Mouse (Mus musculus): ENCODE results near the gene Gm614. TPM values are rescaled to one million over a fixed set of nuclear protein-coding genes. Genes with fewer than 3 reads are reported as not detected.
A peak's percentile ranks its signal among the peaks of the same experiment; 100 is the strongest.

Gm614 gene
- polyA plus RNA-seq, 1 experiment = not detected

DNA sequence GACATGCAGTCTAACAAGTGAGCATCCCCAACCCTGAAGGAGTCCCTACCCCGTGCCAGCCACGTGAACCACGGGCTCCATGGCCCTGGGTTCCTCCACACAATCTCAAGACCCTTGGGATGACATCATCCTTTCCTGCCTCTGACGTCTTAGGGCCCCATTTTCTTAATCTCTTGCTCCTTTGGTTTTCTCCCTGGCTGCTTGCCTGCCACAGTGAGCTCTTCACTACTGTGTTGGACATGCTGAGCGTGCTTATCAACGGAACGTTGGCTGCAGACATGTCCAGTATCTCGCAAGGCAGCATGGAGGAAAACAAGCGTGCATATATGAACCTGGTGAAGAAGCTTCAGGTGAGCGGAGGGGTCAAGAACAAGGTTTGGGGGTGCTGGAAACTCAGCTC is 26.3 kb upstream of the Gm614 start:
- no peak for DNase-seq
- Histone ChIP-seq H3K4me1 (ENCODE audit: control insufficient read depth, insufficient read depth, low read length) (no peaks in the 10 kb centered on the region), H3K27ac (ENCODE audit: insufficient read depth, low read length) (no peak overlapping the region), H3K4me3 (replicated peaks; ENCODE audit: insufficient read depth, low read depth, low read length) (no peak overlapping the region), H3K27me3 (ENCODE audit: control insufficient read depth, insufficient read depth, low read length) (no peaks in the 10 kb centered on the region)
- 83% methylated on average over 10 of the region's 10 CpGs for WGBS
- TF ChIP-seq POLR2A (IDR thresholded peaks at IDR 0.05; ENCODE audit: borderline replicate concordance, insufficient read depth, low read length) (no peak), CTCF (IDR thresholded peaks at IDR 0.05; ENCODE audit: borderline replicate concordance, insufficient read depth, low read depth, low read length) (no peak)

DNA sequence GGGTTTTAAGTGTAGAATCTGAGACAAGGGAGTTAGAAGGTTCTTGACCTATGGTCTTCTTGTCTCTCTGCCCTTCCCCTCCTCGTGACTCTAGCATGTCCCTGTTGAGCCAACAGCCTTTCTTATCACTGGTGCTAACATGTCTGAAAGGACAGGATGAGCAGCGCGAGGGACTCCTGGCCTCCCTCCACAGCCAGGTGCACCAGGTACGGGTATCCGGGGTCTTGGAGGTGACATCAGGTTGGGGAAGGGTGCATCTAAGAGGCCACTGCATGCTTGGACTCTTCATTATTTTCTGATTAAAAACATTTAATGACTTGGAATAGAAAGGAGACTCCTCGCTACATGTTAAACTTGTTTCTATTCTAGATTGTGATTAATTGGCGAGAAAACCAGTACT is 25.2 kb upstream of the Gm614 start:
- no peak for TF ChIP-seq POLR2A (IDR thresholded peaks at IDR 0.05; ENCODE audit: borderline replicate concordance, insufficient read depth, low read length)
- no peak for TF ChIP-seq CTCF (IDR thresholded peaks at IDR 0.05; ENCODE audit: borderline replicate concordance, insufficient read depth, low read depth, low read length)
- Histone ChIP-seq H3K27ac (ENCODE audit: insufficient read depth, low read length) (no peak overlapping the region), H3K4me3 (replicated peaks; ENCODE audit: insufficient read depth, low read depth, low read length) (no peak overlapping the region), H3K4me1 (ENCODE audit: control insufficient read depth, insufficient read depth, low read length) (no peaks in the 10 kb centered on the region), H3K27me3 (ENCODE audit: control insufficient read depth, insufficient read depth, low read length) (no peaks in the 10 kb centered on the region)
- no peak for DNase-seq
- WGBS = 95% methylated on average over 7 of the region's 7 CpGs

DNA sequence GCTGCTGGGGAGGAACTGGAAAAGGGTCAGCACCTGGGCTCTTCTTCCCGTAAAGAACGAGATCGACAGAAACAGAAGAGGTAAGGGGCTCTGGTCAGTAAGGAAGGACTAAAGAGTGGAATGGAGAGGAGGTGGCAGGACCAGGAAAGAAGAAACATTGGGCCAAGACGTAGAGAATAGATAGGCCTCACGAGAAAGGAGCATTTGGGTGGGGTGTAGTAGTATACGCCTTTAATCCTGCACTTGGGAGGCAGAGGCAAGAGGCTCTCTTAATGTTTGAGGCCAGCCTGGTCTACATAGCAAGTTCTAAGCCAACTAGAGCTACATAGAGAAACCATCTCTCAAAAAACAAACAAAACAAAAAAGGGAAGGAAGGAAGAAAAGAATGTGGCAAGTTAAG is 24.6 kb upstream of the Gm614 start:
- Histone ChIP-seq H3K27ac (ENCODE audit: insufficient read depth, low read length) (no peak overlapping the region), H3K27me3 (ENCODE audit: control insufficient read depth, insufficient read depth, low read length) (no peaks in the 10 kb centered on the region), H3K4me1 (ENCODE audit: control insufficient read depth, insufficient read depth, low read length) (no peaks in the 10 kb centered on the region), H3K4me3 (replicated peaks; ENCODE audit: insufficient read depth, low read depth, low read length) (no peak overlapping the region)
- TF ChIP-seq CTCF (IDR thresholded peaks at IDR 0.05; ENCODE audit: borderline replicate concordance, insufficient read depth, low read depth, low read length) = no peak
- TF ChIP-seq POLR2A (IDR thresholded peaks at IDR 0.05; ENCODE audit: borderline replicate concordance, insufficient read depth, low read length) = no peak
- WGBS = 93% methylated on average over 6 of the region's 6 CpGs
- DNase-seq = no peak

DNA sequence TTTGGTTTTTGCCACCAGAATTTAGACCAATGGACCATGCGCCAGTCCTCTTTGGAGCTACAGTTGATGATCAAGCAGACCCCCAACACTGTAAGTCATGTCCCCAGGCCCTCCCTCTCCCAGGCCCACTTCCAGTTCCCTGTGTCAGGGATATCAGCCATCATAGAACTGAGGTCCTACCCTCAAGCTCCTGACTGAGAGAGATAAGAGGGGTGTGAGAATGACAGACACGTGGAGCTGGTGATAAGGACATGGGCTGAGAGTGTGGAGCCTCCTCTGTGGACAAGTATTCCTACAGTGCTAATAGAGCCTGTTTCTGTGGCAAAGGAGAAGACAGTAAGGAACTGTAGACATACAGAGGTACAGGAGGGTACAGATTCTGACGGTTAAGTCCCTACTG is 23.8 kb upstream of the Gm614 start:
- H3K4me3 ChIP-seq (replicated peaks; ENCODE audit: insufficient read depth, low read depth, low read length) = no peak overlapping the region
- no peak overlapping the region for H3K27ac ChIP-seq (ENCODE audit: insufficient read depth, low read length)
- H3K4me1 ChIP-seq (ENCODE audit: control insufficient read depth, insufficient read depth, low read length) = no peaks in the 10 kb centered on the region
- TF ChIP-seq POLR2A (IDR thresholded peaks at IDR 0.05; ENCODE audit: borderline replicate concordance, insufficient read depth, low read length) = no peak
- no peak for TF ChIP-seq CTCF (IDR thresholded peaks at IDR 0.05; ENCODE audit: borderline replicate concordance, insufficient read depth, low read depth, low read length)
- WGBS = 86% methylated on average over 3 of the region's 3 CpGs
- no peaks in the 10 kb centered on the region for H3K27me3 ChIP-seq (ENCODE audit: control insufficient read depth, insufficient read depth, low read length)
- DNase-seq = no peak

DNA sequence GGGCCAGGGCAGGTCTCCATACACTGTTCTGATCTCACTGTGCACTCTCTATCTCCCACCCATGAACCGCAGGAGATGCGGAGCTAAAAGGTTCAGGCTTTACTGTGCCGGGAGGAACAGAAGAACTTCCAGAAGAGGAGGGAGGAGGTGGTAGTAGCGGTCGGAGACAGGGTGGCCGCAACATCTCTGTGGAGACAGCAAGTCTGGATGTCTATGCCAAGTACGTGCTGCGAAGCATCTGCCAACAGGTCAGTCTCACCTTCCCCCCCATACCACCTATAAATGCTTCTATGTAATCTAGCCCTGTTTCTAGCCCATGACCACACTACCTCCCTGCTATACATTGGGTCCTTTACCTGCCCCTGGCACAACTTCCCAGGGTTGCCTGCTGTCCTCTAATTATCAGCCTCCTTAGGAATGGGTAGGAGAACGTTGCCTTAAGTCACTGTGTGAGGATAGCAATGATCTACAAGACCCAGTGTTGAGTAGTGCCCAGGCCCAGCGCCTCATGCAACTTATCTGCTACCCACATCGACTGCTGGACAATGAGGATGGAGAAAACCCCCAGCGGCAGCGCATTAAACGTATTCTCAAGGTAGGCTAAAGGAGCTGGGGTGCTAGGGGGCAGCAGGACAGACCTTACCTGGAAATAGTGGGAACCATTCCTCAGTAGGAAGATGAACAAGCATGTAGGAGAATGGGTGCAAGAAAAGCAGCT is 22.3 kb upstream of the Gm614 start:
- no peak for DNase-seq
- H3K27me3 ChIP-seq (ENCODE audit: control insufficient read depth, insufficient read depth, low read length) = no peaks in the 10 kb centered on the region
- no peak overlapping the region for H3K27ac ChIP-seq (ENCODE audit: insufficient read depth, low read length)
- no peak for TF ChIP-seq POLR2A (IDR thresholded peaks at IDR 0.05; ENCODE audit: borderline replicate concordance, insufficient read depth, low read length)
- TF ChIP-seq CTCF (IDR thresholded peaks at IDR 0.05; ENCODE audit: borderline replicate concordance, insufficient read depth, low read depth, low read length) = no peak
- no peaks in the 10 kb centered on the region for H3K4me1 ChIP-seq (ENCODE audit: control insufficient read depth, insufficient read depth, low read length)
- H3K4me3 ChIP-seq (replicated peaks; ENCODE audit: insufficient read depth, low read depth, low read length) = no peak overlapping the region
- 89% methylated on average over 14 of the region's 14 CpGs for WGBS

DNA sequence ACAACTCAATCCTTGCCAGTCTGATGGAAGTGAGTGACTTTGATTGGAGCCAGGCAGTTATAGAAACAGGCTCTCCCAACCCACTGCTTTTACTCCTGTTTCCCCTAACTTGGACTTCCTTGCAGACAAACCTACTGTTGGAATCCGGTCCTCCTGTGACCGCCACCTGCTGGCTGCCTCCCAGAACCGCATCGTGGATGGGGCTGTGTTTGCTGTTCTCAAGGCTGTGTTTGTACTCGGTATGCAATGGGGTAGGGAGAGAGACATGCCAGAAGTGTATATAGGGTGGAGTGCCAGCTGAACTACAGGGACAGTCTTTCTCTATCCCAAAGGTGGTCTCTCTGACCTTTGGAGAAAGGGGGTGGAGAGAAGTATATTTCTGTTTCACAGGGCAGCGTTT is 21.7 kb upstream of the Gm614 start:
- Histone ChIP-seq H3K27me3 (ENCODE audit: control insufficient read depth, insufficient read depth, low read length) (no peaks in the 10 kb centered on the region), H3K27ac (ENCODE audit: insufficient read depth, low read length) (no peak overlapping the region), H3K4me3 (replicated peaks; ENCODE audit: insufficient read depth, low read depth, low read length) (no peak overlapping the region), H3K4me1 (ENCODE audit: control insufficient read depth, insufficient read depth, low read length) (no peaks in the 10 kb centered on the region)
- DNase-seq = peak; percentile 45 to 68
- 16% methylated on average over 6 of the region's 6 CpGs for WGBS
- TF ChIP-seq POLR2A (IDR thresholded peaks at IDR 0.05; ENCODE audit: borderline replicate concordance, insufficient read depth, low read length) = no peak
- TF ChIP-seq CTCF (IDR thresholded peaks at IDR 0.05; ENCODE audit: borderline replicate concordance, insufficient read depth, low read depth, low read length) = peak; percentile 75

DNA sequence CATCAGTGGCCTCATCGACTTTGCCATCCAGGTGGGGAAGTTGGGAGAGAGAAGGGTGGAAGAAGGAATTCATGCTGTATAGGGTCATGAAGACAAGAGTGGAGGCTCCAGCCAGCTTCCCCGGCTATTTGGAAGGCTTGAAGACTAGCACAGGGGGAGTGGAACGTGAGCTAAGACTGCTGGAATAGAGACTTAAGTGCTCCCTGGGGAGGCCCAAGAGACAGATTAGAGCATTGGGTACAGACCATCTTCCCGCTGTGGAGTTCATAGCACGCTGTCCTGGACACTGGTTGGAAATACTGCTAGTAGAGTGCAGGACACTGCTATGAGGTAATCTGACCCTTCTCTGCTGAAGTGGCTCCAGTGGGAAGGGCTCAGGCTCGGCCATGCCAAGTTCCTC is 19.0 kb upstream of the Gm614 start:
- Histone ChIP-seq H3K27ac (ENCODE audit: insufficient read depth, low read length) (no peak overlapping the region), H3K4me3 (replicated peaks; ENCODE audit: insufficient read depth, low read depth, low read length) (no peak overlapping the region), H3K4me1 (ENCODE audit: control insufficient read depth, insufficient read depth, low read length) (no peaks in the 10 kb centered on the region), H3K27me3 (ENCODE audit: control insufficient read depth, insufficient read depth, low read length) (no peaks in the 10 kb centered on the region)
- WGBS = 74% methylated on average over 6 of the region's 6 CpGs
- TF ChIP-seq POLR2A (IDR thresholded peaks at IDR 0.05; ENCODE audit: borderline replicate concordance, insufficient read depth, low read length) (no peak), CTCF (IDR thresholded peaks at IDR 0.05; ENCODE audit: borderline replicate concordance, insufficient read depth, low read depth, low read length) (no peak)
- DNase-seq = no peak
